Mouse (Mus musculus) heart, embryonic 14.5 days (tissue): ENCODE results near the gene Ndufs5. TPM values are rescaled to one million over a fixed set of nuclear protein-coding genes. Genes with fewer than 3 reads are reported as not detected.

Experiments used
- ATAC-seq: fragments of 200-750 bp; cut with Nextera tagmentation; 2 replicates; pipeline ENCODE4 v1.8.0; 2017; ENCODE audit warnings: low read depth, moderate TSS enrichment; ENCODE audit not compliant: insufficient number of reproducible peaks, insufficient read depth, low FRiP score
- H3K27ac ChIP-seq, 2 experiments: fragments of 200-500 bp in 1 of 2; fragments of 300-500 bp in 1 of 2; sonication (generic) in 1 of 2; replicated peaks in 1 of 2; 2 replicates each; pipeline ENCODE4 v1.5.1; 2012 to 2014; ENCODE audit warnings: low read depth in 2 of 2, low read length in 2 of 2, control low read depth in 1 of 2, mild to moderate bottlenecking in 1 of 2, mixed read lengths in 1 of 2; ENCODE audit not compliant: control insufficient read depth in 1 of 2, insufficient read depth in 1 of 2
- H3K27me3 ChIP-seq: fragments of 300-500 bp; sonication (generic); 2 replicates; pipeline ENCODE4 v1.6.1; 2014; ENCODE audit warnings: mild to moderate bottlenecking, low read length, control low read depth; ENCODE audit not compliant: control insufficient read depth, insufficient read depth
- H3K36me3 ChIP-seq: fragments of 300-500 bp; sonication (generic); 2 replicates; pipeline ENCODE4 v1.6.1; 2014; ENCODE audit warnings: mild to moderate bottlenecking, control low read depth, low read length, mixed read lengths; ENCODE audit not compliant: control insufficient read depth, insufficient read depth
- H3K4me1 ChIP-seq, 2 experiments: fragments of 200-500 bp in 1 of 2; fragments of 300-500 bp in 1 of 2; sonication (generic) in 1 of 2; 2 replicates each; pipeline ENCODE4 v1.6.1; 2012 to 2014; ENCODE audit warnings: low read length in 2 of 2, control low read depth in 1 of 2, mixed read lengths in 1 of 2; ENCODE audit not compliant: control insufficient read depth in 2 of 2, insufficient read depth in 2 of 2
- H3K4me2 ChIP-seq: fragments of 300-500 bp; sonication (generic); 2 replicates; pipeline ENCODE4 v1.6.1; 2014; ENCODE audit warnings: mild to moderate bottlenecking, low read length
- H3K4me3 ChIP-seq, 2 experiments: fragments of 200-500 bp in 1 of 2; fragments of 300-500 bp in 1 of 2; sonication (generic) in 1 of 2; 2 replicates each; pipeline ENCODE4 v1.5.1; 2012 to 2014; ENCODE audit warnings: low read length in 2 of 2, mild to moderate bottlenecking in 2 of 2, control low read depth in 1 of 2, low read depth in 1 of 2, moderate library complexity in 1 of 2; ENCODE audit not compliant: control insufficient read depth in 1 of 2, insufficient read depth in 1 of 2
- H3K9ac ChIP-seq: fragments of 300-500 bp; sonication (generic); 2 replicates; pipeline ENCODE4 v1.6.1; 2014; ENCODE audit warnings: mild to moderate bottlenecking, low read length
- H3K9me3 ChIP-seq: fragments of 300-500 bp; sonication (generic); 2 replicates; pipeline ENCODE4 v1.6.1; 2016; ENCODE audit warnings: low read length, control low read depth; ENCODE audit not compliant: control insufficient read depth
- WGBS: fragments of 180-500 bp; shearing (Covaris S2); extraction: QIAGEN DNeasy Blood & Tissue Kit; methylation state at CpG from one replicate; pipeline ENCODE4 v1.1.7; 2014; 5-methylcytosine and 5-hydroxymethylcytosine counted together
- polyA plus RNA-seq: library from polyadenylated mRNA; unstranded; fragments of >200 nt; fragmentation: Nextera tagmentation; extraction: Ambion mirVana; gene quantifications from 2 replicates; pipeline ENCODE4 v1.2.1, GENCODE M21; 2014

Gene Ndufs5
- polyA plus RNA-seq, 1 experiment from 2014 or later = 648 TPM

DNA sequence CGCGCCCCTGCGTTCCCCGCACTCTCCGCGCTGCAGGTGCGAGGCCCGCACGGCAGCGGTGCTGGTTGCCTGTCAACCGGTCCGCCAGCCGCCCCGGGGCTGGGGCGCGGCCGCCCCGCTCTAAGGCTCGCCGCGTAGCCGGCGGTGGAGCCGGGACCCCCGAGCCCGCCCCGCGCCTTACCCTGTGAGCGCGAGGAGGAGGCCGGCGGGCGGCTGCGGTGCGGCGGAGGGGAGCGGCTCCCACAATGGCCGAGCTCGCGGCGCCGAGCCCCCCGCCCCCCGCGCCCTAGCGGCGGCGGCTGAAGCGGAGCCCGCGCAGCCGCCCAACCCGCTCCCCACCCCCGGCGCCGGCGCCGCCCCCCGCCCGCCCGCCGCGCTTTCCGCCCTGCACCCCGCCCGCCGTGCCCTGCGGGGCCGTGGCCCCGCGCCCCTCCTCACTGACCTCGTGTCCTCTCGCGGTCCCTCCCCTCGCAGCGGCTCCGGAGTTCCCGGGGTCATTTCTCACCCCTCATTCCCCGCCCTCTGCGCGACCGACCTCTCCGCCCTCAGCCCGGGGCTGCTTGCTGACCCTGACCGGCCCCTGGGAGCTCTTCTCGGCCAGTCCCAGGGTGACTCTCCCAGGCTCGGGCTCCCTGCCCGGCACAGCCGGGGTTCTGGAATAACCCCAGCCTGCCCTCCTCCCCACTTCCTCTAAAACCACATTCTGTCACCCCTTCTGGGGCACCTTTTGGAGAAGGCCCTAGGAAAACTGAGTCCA is 30.8 kb downstream of the Ndufs5 start:
- peaks cover 4% of the 10 kb centered on the region; the same call in 1 of the 2 replicates for H3K36me3 ChIP-seq
- peak overlapping the region in 1 of 2 experiments; percentile 48; a peak in 1 of 4 replicates for H3K27ac ChIP-seq
- H3K4me2 ChIP-seq = peak overlapping the region; percentile 99
- peak overlapping the region; percentile 87 to 92 for H3K4me3 ChIP-seq
- H3K9me3 ChIP-seq = no peaks in the 10 kb centered on the region
- no peaks in the 10 kb centered on the region for H3K27me3 ChIP-seq
- H3K9ac ChIP-seq = peak overlapping the region; percentile 87
- H3K4me1 ChIP-seq = peaks cover 7 to 17% of the 10 kb centered on the region in 2 experiments
- WGBS = under 1% methylated on average over 34 of the region's 89 CpGs
- peak; percentile 32 for ATAC-seq

DNA sequence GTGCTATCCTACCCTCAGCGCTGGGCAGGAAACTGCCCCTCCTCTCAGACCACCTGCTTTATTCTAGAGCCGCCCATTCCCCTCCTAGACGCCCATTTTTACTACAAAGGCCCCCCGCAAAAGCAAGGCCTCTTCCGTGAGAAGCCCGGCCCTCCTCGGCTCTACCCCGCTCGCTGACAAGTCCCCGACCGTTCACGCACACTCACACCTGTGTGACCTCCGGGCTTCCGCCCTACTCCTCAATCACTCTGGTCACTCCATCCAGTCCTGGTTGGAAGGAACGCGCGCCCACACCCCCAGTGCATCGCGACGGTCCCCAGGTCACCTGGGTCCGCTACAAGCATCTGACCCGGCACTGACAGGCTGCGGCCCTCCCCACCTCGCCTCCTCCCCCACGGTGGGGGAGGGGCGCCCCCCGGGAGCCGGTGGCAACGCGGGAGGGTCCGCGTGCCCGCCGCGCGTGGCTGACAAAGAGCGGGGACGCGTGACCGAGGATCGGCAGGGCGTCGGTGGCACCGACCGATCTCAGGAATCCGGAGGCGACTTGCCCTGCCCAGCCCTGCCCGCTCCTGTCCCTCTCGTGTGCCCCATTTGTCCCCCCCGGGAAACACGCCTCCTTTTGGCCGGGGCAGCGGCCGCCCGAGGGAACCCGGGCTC is 31.5 kb downstream of the Ndufs5 start:
- ATAC-seq = peak; percentile 40

GRCm38 (mm10) chr4:123685506-123686242 is 32.3 kb downstream of the Ndufs5 start:
- peak overlapping the region; percentile 87 to 92; a peak in 3 of 4 replicates for H3K4me3 ChIP-seq
- H3K9me3 ChIP-seq = no peaks in the 10 kb centered on the region
- no peak for ATAC-seq
- H3K36me3 ChIP-seq = peaks cover 4% of the 10 kb centered on the region; the same call in 1 of the 2 replicates
- H3K4me1 ChIP-seq = peaks cover 15 to 31% of the 10 kb centered on the region in 2 experiments
- 52% methylated on average over 8 of the region's 8 CpGs for WGBS
- H3K9ac ChIP-seq = peak overlapping the region; percentile 87; the same call in 1 of the 2 replicates
- no peaks in the 10 kb centered on the region for H3K27me3 ChIP-seq
- no peak overlapping the region for H3K27ac ChIP-seq
- peak overlapping the region; percentile 99 for H3K4me2 ChIP-seq

More for the DNA sequence above, 31.5 kb downstream of the Ndufs5 start:
- H3K27ac ChIP-seq = peak overlapping the region in 1 of 2 experiments; percentile 48; a peak in 1 of 4 replicates
- peaks cover 4% of the 10 kb centered on the region; the same call in 1 of the 2 replicates for H3K36me3 ChIP-seq
- H3K9ac ChIP-seq = peak overlapping the region; percentile 87
- peaks cover 9 to 22% of the 10 kb centered on the region in 2 experiments for H3K4me1 ChIP-seq
- no peaks in the 10 kb centered on the region for H3K9me3 ChIP-seq
- WGBS = under 1% methylated on average over 52 of the region's 56 CpGs
- peak overlapping the region; percentile 87 to 92 for H3K4me3 ChIP-seq
- H3K27me3 ChIP-seq = no peaks in the 10 kb centered on the region
- peak overlapping the region; percentile 99 for H3K4me2 ChIP-seq

DNA sequence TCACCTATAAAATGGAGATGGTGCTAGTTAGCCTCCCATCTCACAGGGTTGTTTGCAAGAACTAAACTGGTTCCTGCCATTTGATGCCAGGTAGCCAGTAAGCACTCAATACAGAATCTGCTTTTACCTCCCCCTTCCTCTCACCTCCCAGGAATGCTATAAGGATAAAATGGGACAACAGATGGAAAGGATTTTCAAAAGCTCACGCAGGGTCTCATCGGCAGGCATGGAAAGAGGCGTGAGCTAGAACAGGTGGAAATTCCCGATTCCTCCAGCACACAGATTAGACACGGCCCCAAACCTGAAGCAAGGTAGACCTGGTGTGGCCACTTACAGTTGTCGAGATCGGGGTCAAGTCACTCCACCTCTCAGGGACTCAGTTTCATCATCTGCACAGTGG is 33.0 kb downstream of the Ndufs5 start:
- Histone ChIP-seq H3K27me3 (no peaks in the 10 kb centered on the region), H3K36me3 (peaks cover 4% of the 10 kb centered on the region; the same call in 1 of the 2 replicates), H3K9ac (no peak overlapping the region), H3K9me3 (no peaks in the 10 kb centered on the region), H3K4me2 (peak overlapping the region; percentile 99; the same call in 1 of the 2 replicates), H3K4me3 (no peak overlapping the region), H3K27ac (no peak overlapping the region), H3K4me1 (peaks cover 15 to 36% of the 10 kb centered on the region in 2 experiments)
- no peak for ATAC-seq
- WGBS = 75% methylated on average over 7 of the region's 7 CpGs

GRCm38 (mm10) chr4:123684260-123684659 is 33.7 kb downstream of the Ndufs5 start, which contains the start of gene Macf1:
Gene Macf1, minus strand, starts transcription at chr4:123684360.
- Histone ChIP-seq H3K4me1 (peaks cover 15 to 36% of the 10 kb centered on the region in 2 experiments), H3K4me3 (no peak within 1 kb of the TSS), H3K27ac (no peak within 1 kb of the TSS), H3K9me3 (no peaks in the 10 kb centered on the region), H3K9ac (no peak within 1 kb of the TSS), H3K27me3 (no peaks in the 10 kb centered on the region), H3K36me3 (peaks cover 4% of the 10 kb centered on the region; the same call in 1 of the 2 replicates), H3K4me2 (no peak within 1 kb of the TSS)
- WGBS = 91% methylated on average over 3 of the region's 3 CpGs
- ATAC-seq = no peak

DNA sequence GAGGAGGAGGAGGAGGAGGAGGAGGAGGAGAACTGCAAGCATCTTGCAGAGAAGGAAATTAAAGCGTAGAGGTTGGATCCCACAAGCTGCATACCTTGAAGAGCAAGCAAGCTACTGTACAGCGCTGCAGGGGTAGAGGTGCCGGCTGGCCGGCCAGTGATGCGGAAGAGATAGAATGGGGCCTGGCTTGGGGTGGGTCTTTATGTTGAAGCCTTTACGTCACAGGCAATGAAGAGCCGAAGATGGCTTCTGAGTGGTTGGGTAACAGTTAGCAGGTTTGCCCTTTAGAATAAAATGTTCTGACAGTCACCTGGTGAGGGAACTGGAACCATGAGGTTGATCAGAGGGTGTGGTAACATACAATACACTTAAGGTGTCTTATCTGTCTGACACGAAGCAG is 35.7 kb downstream of the Ndufs5 start:
- H3K9ac ChIP-seq = no peak overlapping the region
- H3K27me3 ChIP-seq = no peaks in the 10 kb centered on the region
- WGBS = 71% methylated on average over 8 of the region's 8 CpGs
- H3K27ac ChIP-seq = no peak overlapping the region
- H3K4me2 ChIP-seq = no peak overlapping the region
- peaks cover 15 to 37% of the 10 kb centered on the region in 2 experiments for H3K4me1 ChIP-seq
- no peak for ATAC-seq
- H3K36me3 ChIP-seq = peaks cover 4% of the 10 kb centered on the region; the same call in 1 of the 2 replicates
- no peaks in the 10 kb centered on the region for H3K9me3 ChIP-seq
- no peak overlapping the region for H3K4me3 ChIP-seq

DNA sequence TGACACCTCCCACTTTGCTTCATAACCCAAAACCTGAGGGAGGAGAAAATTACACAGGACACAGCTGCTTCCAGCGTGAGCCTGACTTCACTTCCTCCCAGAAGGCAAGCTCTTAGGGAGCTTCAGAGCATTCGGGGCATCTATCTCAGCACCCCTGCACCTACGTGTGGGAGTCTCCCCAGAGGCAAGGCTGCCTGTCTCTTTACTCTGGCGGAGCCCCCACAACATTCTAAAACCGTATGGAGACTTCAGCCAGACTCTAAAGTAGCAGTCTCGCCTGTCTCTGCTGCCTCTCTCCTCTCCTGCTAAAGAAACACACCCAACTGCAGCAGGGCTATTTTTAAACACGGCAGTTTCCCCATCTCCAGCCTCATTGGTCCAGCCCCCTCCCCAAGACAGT is 37.0 kb downstream of the Ndufs5 start:
- H3K36me3 ChIP-seq = peaks cover 4% of the 10 kb centered on the region; the same call in 1 of the 2 replicates
- H3K4me2 ChIP-seq = peak overlapping the region; percentile 51
- peak overlapping the region in 1 of 2 experiments; percentile 7; a peak in 2 of 4 replicates for H3K4me3 ChIP-seq
- H3K4me1 ChIP-seq = peaks cover 13 to 39% of the 10 kb centered on the region in 2 experiments
- H3K27ac ChIP-seq = peak overlapping the region; percentile 51 to 81
- peak overlapping the region; percentile 45 for H3K9ac ChIP-seq
- H3K27me3 ChIP-seq = no peaks in the 10 kb centered on the region
- ATAC-seq = no peak
- H3K9me3 ChIP-seq = no peaks in the 10 kb centered on the region
- WGBS = 14% methylated on average over 7 of the region's 7 CpGs
